ENCODE assay signal across 9 mouse cellular contexts in the genomic region with DNA sequence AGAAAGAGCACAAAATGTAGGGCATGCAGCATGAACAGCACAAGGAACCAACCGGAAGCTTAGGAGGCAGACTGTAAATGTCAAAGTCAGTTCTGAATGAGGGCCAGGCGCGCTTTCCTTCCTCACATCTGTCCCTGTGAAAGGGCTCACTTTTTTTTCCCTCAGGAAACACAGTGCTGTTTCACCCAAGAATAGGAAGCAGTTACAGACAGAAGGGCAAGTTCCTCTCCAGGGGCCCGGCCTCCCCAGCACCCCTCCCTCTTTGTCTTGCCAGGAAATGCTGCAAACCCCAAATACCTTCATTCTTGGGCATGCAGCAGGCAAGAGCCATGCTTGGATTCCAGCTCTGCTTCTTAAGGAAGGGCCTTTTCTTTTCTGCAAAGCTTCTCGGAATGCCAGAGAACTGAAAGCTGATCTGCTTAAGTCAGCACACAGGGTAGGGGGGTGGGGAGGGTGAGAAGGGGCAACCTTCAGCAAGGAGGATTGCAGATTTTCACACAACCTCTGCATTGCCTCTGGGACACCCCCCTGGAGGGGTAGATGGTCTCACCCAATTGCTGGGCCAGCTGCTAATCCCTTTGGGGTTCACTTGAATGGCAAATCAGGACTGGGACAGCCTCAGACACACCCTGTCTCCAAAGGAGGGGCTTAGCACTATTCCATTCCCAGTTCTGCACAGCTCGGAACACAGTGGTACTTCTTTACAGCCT.
A peak's percentile ranks its signal among the peaks of the same experiment; 100 is the strongest.
DNase-seq lines count a peak whose midpoint lies in the region; ATAC-seq lines count a peak whose summit lies in the region.
"Had no signal": no experiment of that assay in that cellular context is flagged by ENCODE, and none has a peak within 500 bp of the region (broad histone marks: within the 10 kb centered on the region; RNA-seq: fewer than 3 reads in every experiment).

No protein-coding gene starts in this region.

- H3K4me3 ChIP-seq in hindbrain, embryonic 10.5 days = peak overlapping the region; percentile 38
- H3K4me3 ChIP-seq: myocyte had no signal

- DNase-seq in gastrocnemius, postnatal 14 days = peak; percentile 22
- no peak for DNase-seq in gastrocnemius, postnatal 10 days
- DNase-seq in embryo, embryonic 10 days (ENCODE audit: low spot score) = peak; percentile 49
- DNase-seq in hindbrain, embryonic 10.5 days (ENCODE audit: low spot score) = peak; percentile 61
- DNase-seq in urinary bladder, postnatal 14 days (ENCODE audit: low spot score) = no peak
- no peak for DNase-seq in adrenal gland, adult 8-10 months
- no peak for DNase-seq in adipocyte (ENCODE audit: low spot score)

- peaks cover 15% of the 10 kb centered on the region; the same call in 1 of the 2 replicates for H3K4me1 ChIP-seq in hindbrain, embryonic 10.5 days (replicated peaks)

- peak; percentile 96 for ATAC-seq in megakaryocyte progenitor cell, adult 5-6 weeks (replicated peaks; ENCODE audit: poor library complexity)

- peaks cover 93% of the 10 kb centered on the region for H3K27me3 ChIP-seq in hindbrain, embryonic 10.5 days (ENCODE audit: insufficient read depth, poor library complexity, severe bottlenecking)

- H3K27ac ChIP-seq in hindbrain, embryonic 10.5 days = peak overlapping the region; percentile 74

- no peaks in the 10 kb centered on the region for H3K9me3 ChIP-seq in hindbrain, embryonic 10.5 days

- intact Hi-C loops in gastrocnemius, postnatal 14 days (cut with DNase I; ENCODE audit: low total_unique reads) = no loop called here

- WGBS in hindbrain, embryonic 10.5 days = 22% methylated on average over 6 of the region's 6 CpGs

- H3K36me3 ChIP-seq in hindbrain, embryonic 10.5 days = no peaks in the 10 kb centered on the region

Comparison
In these comparisons a context has a peak if more than half of its experiments do, and no peak if none do; other contexts are left out.
1. DNase-seq: peak in gastrocnemius, postnatal 14 days (single experiment), embryo, embryonic 10 days (single experiment) and hindbrain, embryonic 10.5 days (single experiment); none in gastrocnemius, postnatal 10 days (single experiment), urinary bladder, postnatal 14 days (single experiment), adrenal gland, adult 8-10 months (single experiment) and adipocyte (single experiment).